Mouse (Mus musculus) hindbrain, embryonic 16.5 days (tissue): ENCODE measurements at regions not wholly inside any gene's neighbourhood (a gene's known extent, or its start where the extent isn't known, plus 50 kb on each side); places are given as distances from the start of the nearest gene placed in this dataset. TPM values are rescaled to one million over a fixed set of nuclear protein-coding genes. Genes with fewer than 3 reads are reported as not detected.

ENCODE experiments used
- ATAC-seq: fragments of 200-750 bp; cut with Nextera tagmentation; 2 replicates; pipeline ENCODE4 v1.8.0; 2017; ENCODE audit warnings: moderate TSS enrichment, moderate library complexity
- H3K27ac ChIP-seq: fragments of 300-500 bp; sonication (generic); 2 replicates; pipeline ENCODE4 v1.5.1; 2014; ENCODE audit warnings: low read depth, mild to moderate bottlenecking, control low read depth, low read length, moderate library complexity
- H3K27me3 ChIP-seq: fragments of 300-500 bp; sonication (generic); replicated peaks from 2 replicates; pipeline ENCODE4 v1.6.1; 2014; ENCODE audit warnings: low read length; ENCODE audit not compliant: control insufficient read depth, insufficient read depth
- H3K36me3 ChIP-seq: fragments of 300-500 bp; sonication (generic); 2 replicates; pipeline ENCODE4 v1.6.1; 2014; ENCODE audit warnings: mild to moderate bottlenecking, low read length, moderate library complexity, mixed read lengths; ENCODE audit not compliant: control insufficient read depth, insufficient read depth
- H3K4me1 ChIP-seq: fragments of 300-500 bp; sonication (generic); 2 replicates; pipeline ENCODE4 v1.6.1; 2014; ENCODE audit warnings: low read depth, low read length; ENCODE audit not compliant: control insufficient read depth, insufficient read depth
- H3K4me2 ChIP-seq: fragments of 300-500 bp; sonication (generic); 2 replicates; pipeline ENCODE4 v1.6.1; 2014; ENCODE audit warnings: mild to moderate bottlenecking, low read length, control low read depth, moderate library complexity
- H3K4me3 ChIP-seq: fragments of 300-500 bp; sonication (generic); 2 replicates; pipeline ENCODE4 v1.5.1; 2014; ENCODE audit warnings: mild to moderate bottlenecking, low read length, control low read depth, moderate library complexity
- H3K9ac ChIP-seq: fragments of 300-500 bp; sonication (generic); 2 replicates; pipeline ENCODE4 v1.6.1; 2014; ENCODE audit warnings: low read depth, mild to moderate bottlenecking, control low read depth, low read length, moderate library complexity
- H3K9me3 ChIP-seq: fragments of 300-500 bp; sonication (generic); 2 replicates; pipeline ENCODE4 v1.6.1; 2014; ENCODE audit warnings: mild to moderate bottlenecking, low read length, moderate library complexity; ENCODE audit not compliant: control insufficient read depth
- WGBS: fragments of 180-500 bp; shearing (Covaris S2); extraction: QIAGEN DNeasy Blood & Tissue Kit; methylation state at CpG from one replicate; pipeline ENCODE4 v1.1.7; 2014; 5-methylcytosine and 5-hydroxymethylcytosine counted together
- microRNA-seq: library from miRNA; unstranded; fragments of <30 nt; microRNA quantifications from one replicate; pipeline ENCODE4, GENCODE M21; 2017

DNA sequence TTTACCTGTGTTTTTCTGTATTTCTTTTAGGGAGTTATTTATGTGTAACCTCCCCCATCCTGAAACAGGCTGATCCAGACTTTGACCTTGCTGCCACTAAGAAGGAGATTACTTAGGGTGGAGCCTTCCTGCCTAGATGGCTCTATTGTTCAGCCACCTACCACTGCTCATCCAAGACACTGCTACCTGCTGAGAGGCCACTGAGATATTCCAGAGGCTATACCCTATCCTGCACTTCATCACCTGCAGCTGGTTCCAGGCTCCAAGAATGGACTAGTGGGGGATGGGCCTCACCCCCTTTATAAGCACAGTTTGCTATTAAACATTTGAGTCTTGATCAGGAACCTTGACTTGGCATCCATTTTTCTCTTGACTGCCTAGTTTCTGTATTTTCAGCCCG is 1433.2 kb upstream of the Cdh6 start:
- Histone ChIP-seq H3K27ac (no peak overlapping the region), H3K4me3 (no peak overlapping the region), H3K9me3 (no peaks in the 10 kb centered on the region), H3K9ac (no peak overlapping the region), H3K36me3 (no peaks in the 10 kb centered on the region), H3K4me1 (no peaks in the 10 kb centered on the region), H3K4me2 (no peak overlapping the region), H3K27me3 (no peaks in the 10 kb centered on the region)
- no peak for ATAC-seq
- WGBS = 81% methylated on average over 1 of the region's 1 CpGs

Small RNAs in the stretch of these regions (microRNA-seq; reads per million reads assigned to microRNA genes)
- not detected for gene Gm24080
